Mouse (Mus musculus) liver, postnatal 0 days (tissue): ENCODE measurements around the gene Limd2. TPM values are rescaled to one million over a fixed set of nuclear protein-coding genes. Genes with fewer than 3 reads are reported as not detected.

Experiments
- ATAC-seq: fragments of 200-750 bp; cut with Nextera tagmentation; 2 replicates; pipeline ENCODE4 v1.8.0; 2017; ENCODE audit warnings: mild to moderate bottlenecking, moderate library complexity
- DNase-seq: peaks from one replicate; pipeline ENCODE4 v3.0.0-alpha.2; 2016
- H3K27ac ChIP-seq: fragments of 300-500 bp; sonication (generic); 2 replicates; pipeline ENCODE4 v1.5.1; 2014; ENCODE audit warnings: antibody characterized with exemption, moderate library complexity, mild to moderate bottlenecking, low read depth
- H3K27me3 ChIP-seq: fragments of 300-500 bp; sonication (generic); 2 replicates; pipeline ENCODE4 v1.6.1; 2014; ENCODE audit warnings: low read length, control low read depth, mixed read lengths; ENCODE audit not compliant: insufficient read depth
- H3K36me3 ChIP-seq: fragments of 300-500 bp; sonication (generic); replicated peaks from 2 replicates; pipeline ENCODE4 v1.6.1; 2014; ENCODE audit warnings: mild to moderate bottlenecking, control low read depth, low read length, moderate library complexity, mixed read lengths; ENCODE audit not compliant: insufficient read depth
- H3K4me1 ChIP-seq: fragments of 300-500 bp; sonication (generic); 2 replicates; pipeline ENCODE4 v1.6.1; 2014; ENCODE audit warnings: antibody characterized with exemption, mild to moderate bottlenecking, control low read depth; ENCODE audit not compliant: insufficient read depth
- H3K4me2 ChIP-seq: fragments of 300-500 bp; sonication (generic); 2 replicates; pipeline ENCODE4 v1.6.1; 2014; ENCODE audit warnings: low read depth, mild to moderate bottlenecking, low read length, moderate library complexity, mixed read lengths
- H3K4me3 ChIP-seq: fragments of 300-500 bp; sonication (generic); 2 replicates; pipeline ENCODE4 v1.5.1; 2014; ENCODE audit warnings: low read depth, low read length
- H3K9ac ChIP-seq: fragments of 300-500 bp; sonication (generic); replicated peaks from 2 replicates; pipeline ENCODE4 v1.6.1; 2014; ENCODE audit warnings: mild to moderate bottlenecking, moderate library complexity
- H3K9me3 ChIP-seq: fragments of 300-500 bp; sonication (generic); 2 replicates; pipeline ENCODE4 v1.6.1; 2016; ENCODE audit warnings: mild to moderate bottlenecking, control low read depth, low read length, mixed read lengths
- CTCF ChIP-seq: sonication (generic); IDR thresholded peaks from 2 replicates; pipeline ENCODE4 v1.5.1; 2016; ENCODE audit warnings: antibody characterized with exemption, low read depth
- EP300 ChIP-seq: IDR thresholded peaks from 2 replicates; pipeline ENCODE4 v1.6.1; 2016; ENCODE audit warnings: antibody characterized with exemption, low read depth, mild to moderate bottlenecking
- WGBS: fragments of 180-500 bp; shearing (Covaris S2); extraction: QIAGEN DNeasy Blood & Tissue Kit; methylation state at CpG from one replicate; pipeline ENCODE4 v1.1.7; 2014; ENCODE audit not compliant: insufficient replicate concordance; 5-methylcytosine and 5-hydroxymethylcytosine counted together
- polyA plus RNA-seq: library from polyadenylated mRNA; unstranded; fragments of >200 nt; fragmentation: Nextera tagmentation; extraction: Ambion mirVana; gene quantifications from 2 replicates; pipeline ENCODE4 v1.2.1, GENCODE M21; 2015

The Limd2 gene
- polyA plus RNA-seq, 1 experiment from 2014 or later: 77.5 TPM

DNA sequence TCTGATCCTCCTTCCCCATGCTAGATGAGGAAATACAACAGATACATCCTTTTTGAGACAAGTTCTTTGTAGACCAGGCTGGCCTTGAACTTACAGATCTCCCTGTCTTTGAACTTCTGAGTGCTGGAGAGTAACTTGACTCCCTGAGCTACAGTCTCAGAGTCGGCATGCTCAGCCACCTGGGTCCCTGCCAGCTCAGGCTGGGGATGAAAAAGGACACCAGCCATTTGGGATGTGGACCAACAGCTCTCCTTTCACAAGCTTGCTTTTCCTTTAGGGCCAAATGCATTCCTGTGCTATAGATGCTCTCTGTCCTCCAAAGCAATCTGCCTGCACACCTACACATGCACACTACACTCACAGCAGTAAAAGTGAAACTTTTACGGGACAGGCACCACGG is 14.4 kb upstream of the Limd2 start:
- Histone ChIP-seq H3K4me2 (no peak overlapping the region), H3K9me3 (no peaks in the 10 kb centered on the region), H3K4me1 (peaks cover 19% of the 10 kb centered on the region), H3K27ac (no peak overlapping the region), H3K9ac (no peak overlapping the region), H3K27me3 (no peaks in the 10 kb centered on the region), H3K4me3 (no peak overlapping the region), H3K36me3 (no peaks in the 10 kb centered on the region)
- ATAC-seq (no peak), DNase-seq (no peak)
- WGBS: 87% methylated on average over 3 of the region's 3 CpGs
- no peak for TF ChIP-seq EP300
- no peak for TF ChIP-seq CTCF

DNA sequence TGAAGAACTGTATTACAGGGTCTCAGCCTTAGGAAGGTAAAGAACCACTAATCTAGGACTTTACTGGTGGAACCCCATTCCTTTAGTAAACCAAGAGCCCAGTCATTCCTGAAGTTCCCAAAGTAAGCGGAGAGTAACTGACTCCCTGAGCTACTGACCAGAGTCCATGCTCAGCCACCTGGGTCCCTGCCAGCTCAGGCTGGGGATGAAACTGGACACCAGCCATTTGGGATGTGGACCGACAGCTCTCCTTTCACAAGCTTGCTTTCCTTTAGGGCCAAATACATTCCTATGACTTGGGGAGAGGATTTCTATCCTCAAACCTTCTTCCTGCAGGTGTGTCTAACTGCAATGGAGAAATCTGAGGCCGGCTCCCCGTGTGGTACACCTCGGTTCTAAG is 13.7 kb upstream of the Limd2 start:
- no peaks in the 10 kb centered on the region for H3K9me3 ChIP-seq

DNA sequence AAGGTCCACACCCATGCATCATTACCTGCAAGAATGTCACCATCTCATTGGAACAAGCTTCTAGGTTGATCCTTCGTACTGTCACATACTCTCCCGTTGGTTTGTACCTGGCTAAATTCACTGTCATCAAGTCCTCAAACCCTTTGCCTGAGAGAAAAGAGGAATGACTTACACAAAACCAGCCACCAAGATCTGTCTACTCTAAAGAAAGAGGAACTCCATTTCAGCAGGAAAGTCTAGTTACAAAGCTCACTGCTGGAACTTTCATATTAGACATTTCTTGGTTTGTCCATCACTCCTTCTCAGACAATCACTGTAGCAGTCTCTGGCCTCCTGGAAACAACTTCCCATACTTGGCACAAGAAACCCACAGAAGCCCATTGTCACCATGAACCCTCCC is 12.6 kb upstream of the Limd2 start:
- TF ChIP-seq CTCF: no peak
- no peak for TF ChIP-seq EP300
- no peak overlapping the region; the same call in 1 of the 2 replicates for H3K27ac ChIP-seq
- no peaks in the 10 kb centered on the region for H3K27me3 ChIP-seq
- H3K4me3 ChIP-seq: no peak overlapping the region
- H3K4me1 ChIP-seq: peaks cover 14% of the 10 kb centered on the region
- DNase-seq (no peak), ATAC-seq (no peak)
- no peak overlapping the region for H3K9ac ChIP-seq
- no peaks in the 10 kb centered on the region for H3K9me3 ChIP-seq
- WGBS: 73% methylated on average over 2 of the region's 2 CpGs
- H3K36me3 ChIP-seq: no peaks in the 10 kb centered on the region
- H3K4me2 ChIP-seq: no peak overlapping the region

More for the DNA sequence above, 13.7 kb upstream of the Limd2 start:
- Histone ChIP-seq H3K4me2 (no peak overlapping the region), H3K27me3 (no peaks in the 10 kb centered on the region), H3K4me3 (no peak overlapping the region), H3K27ac (no peak overlapping the region), H3K36me3 (no peaks in the 10 kb centered on the region), H3K9ac (no peak overlapping the region), H3K4me1 (peaks cover 19% of the 10 kb centered on the region)
- TF ChIP-seq CTCF: no peak
- no peak for TF ChIP-seq EP300
- ATAC-seq (no peak), DNase-seq (peak; percentile 63)
- 68% methylated on average over 5 of the region's 5 CpGs for whole genome bisulfite sequencing

DNA sequence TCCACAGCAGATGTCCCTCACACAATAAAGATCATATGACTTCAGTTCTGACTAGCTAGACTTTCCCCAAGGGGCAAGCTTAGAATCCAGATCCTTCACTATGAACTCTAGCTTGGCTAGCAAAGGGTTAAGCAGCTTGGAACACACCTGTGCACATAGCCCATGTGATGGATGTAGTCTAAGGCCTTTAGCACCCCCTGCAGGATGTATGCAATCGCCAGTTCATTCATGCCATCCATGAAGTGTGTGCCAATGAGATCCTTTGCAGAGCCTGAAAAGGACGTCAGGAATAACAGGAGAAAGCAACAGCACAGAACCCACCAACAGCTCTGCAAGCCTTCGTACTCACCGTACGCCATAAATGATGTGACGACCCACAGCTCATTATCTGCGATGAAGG is 10.1 kb upstream of the Limd2 start:
- ATAC-seq: peak; percentile 56; the same call in 1 of the 2 replicates
- WGBS: 81% methylated on average over 7 of the region's 7 CpGs
- TF ChIP-seq EP300 (no peak), CTCF (peak; percentile 74)

DNA sequence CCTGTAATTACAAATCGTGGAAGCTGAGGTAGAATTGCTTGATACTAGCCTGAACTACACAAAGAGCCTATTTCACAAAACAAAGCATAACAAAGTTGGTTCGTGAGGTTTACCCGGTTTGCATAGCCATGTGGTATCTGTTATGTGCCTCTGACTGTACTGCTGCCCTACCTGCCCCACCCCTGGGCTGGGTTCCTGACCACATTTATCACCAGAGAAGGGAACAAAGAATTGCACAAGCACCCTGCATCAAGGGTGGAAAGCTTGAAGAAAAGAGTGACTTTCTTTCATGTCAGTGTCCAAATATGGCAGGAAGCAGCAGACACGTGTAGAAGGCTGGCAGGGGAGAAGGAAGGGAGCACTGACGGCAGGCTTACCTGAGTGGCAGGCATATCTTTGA is 6.8 kb upstream of the Limd2 start:
- Histone ChIP-seq H3K4me1 (0 out of 2 replicates have a peak, but pooled peaks cover 2% of the 10 kb centered on the region), H3K27me3 (no peaks in the 10 kb centered on the region), H3K4me3 (no peak overlapping the region), H3K9me3 (no peaks in the 10 kb centered on the region), H3K27ac (peak overlapping the region; percentile 57; the same call in 1 of the 2 replicates), H3K9ac (no peak overlapping the region), H3K36me3 (peaks cover 3% of the 10 kb centered on the region), H3K4me2 (no peak overlapping the region)
- no peak for ATAC-seq
- no peak for DNase-seq
- WGBS: 60% methylated on average over 5 of the region's 5 CpGs
- TF ChIP-seq EP300: no peak
- TF ChIP-seq CTCF: no peak

More for the DNA sequence above, 10.1 kb upstream of the Limd2 start:
- H3K27me3 ChIP-seq: no peaks in the 10 kb centered on the region
- no peaks in the 10 kb centered on the region; the same call in 1 of the 2 replicates for H3K36me3 ChIP-seq
- H3K4me1 ChIP-seq: peaks cover 15% of the 10 kb centered on the region; the same call in 1 of the 2 replicates
- DNase-seq: no peak
- H3K27ac ChIP-seq: no peak overlapping the region
- no peaks in the 10 kb centered on the region for H3K9me3 ChIP-seq
- H3K9ac ChIP-seq: no peak overlapping the region
- no peak overlapping the region for H3K4me3 ChIP-seq
- no peak overlapping the region for H3K4me2 ChIP-seq

DNA sequence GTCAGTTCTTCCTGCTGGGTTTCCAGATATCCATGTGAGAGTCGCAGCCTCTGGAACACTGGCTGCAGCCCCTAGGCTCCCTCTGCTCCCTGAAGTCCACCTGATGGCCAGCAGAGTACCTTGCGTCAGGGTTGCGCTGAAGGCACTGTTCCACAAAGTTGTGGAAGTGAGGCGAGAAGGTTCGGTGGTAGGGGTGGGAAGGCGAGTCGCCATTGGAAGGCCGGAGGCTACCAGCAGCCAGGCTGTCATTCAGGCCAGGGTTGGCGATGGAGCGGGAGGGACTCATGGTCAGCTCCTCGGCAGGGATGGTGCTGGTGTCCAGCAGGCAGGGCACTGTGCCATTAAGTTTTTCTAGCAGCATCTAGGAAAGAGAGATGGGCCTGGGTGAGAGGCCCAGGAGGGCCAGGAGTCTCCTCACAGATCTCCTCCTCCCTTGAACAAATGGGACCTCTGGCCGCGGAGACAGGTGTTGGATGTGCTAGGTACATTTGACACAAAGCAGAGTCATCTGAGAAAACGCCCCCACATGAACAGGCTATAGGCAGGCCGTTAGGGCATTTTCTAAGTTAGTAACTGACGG is 4.0 kb upstream of the Limd2 start:
- Histone ChIP-seq H3K4me1 (peaks cover 13% of the 10 kb centered on the region), H3K36me3 (peaks cover 3% of the 10 kb centered on the region), H3K9me3 (no peaks in the 10 kb centered on the region), H3K4me2 (peak overlapping the region; percentile 26; the same call in 1 of the 2 replicates), H3K27me3 (no peaks in the 10 kb centered on the region), H3K4me3 (no peak overlapping the region), H3K9ac (no peak overlapping the region), H3K27ac (peak overlapping the region; percentile 64)
- WGBS: 76% methylated on average over 16 of the region's 16 CpGs
- no peak for TF ChIP-seq EP300
- no peak for TF ChIP-seq CTCF
- no peak for DNase-seq
- ATAC-seq: no peak
